Mouse (Mus musculus) macrophage (primary cell): ENCODE measurements around the gene Crmp1. TPM values are rescaled to one million over a fixed set of nuclear protein-coding genes. Genes with fewer than 3 reads are reported as not detected.

Experiments used
- H3K27ac ChIP-seq: fragments of 350-480 bp; formaldehyde crosslinking; 2 replicates; pipeline ENCODE4 v1.9.0; 2021
- H3K36me3 ChIP-seq: fragments of 350-480 bp; formaldehyde crosslinking; 2 replicates; pipeline ENCODE4 v1.9.0; 2021; ENCODE audit errors: inconsistent target
- H3K4me3 ChIP-seq: fragments of 350-480 bp; formaldehyde crosslinking; 2 replicates; pipeline ENCODE4 v1.9.0; 2021; ENCODE audit errors: inconsistent target
- H3K79me2 ChIP-seq: fragments of 350-480 bp; formaldehyde crosslinking; 2 replicates; pipeline ENCODE4 v1.9.0; 2021; ENCODE audit errors: inconsistent target
- WGBS: methylation state at CpG from one replicate; pipeline ENCODE4 v1.1.7; 2026; ENCODE audit warnings: inconsistent platforms; ENCODE audit not compliant: missing documents; 5-methylcytosine and 5-hydroxymethylcytosine counted together
- polyA plus RNA-seq: library from polyadenylated mRNA; stranded (reverse); fragments of 250-400 nt; gene quantifications from 3 replicates; pipeline ENCODE4 v1.2.4, GENCODE M21; 2018; ENCODE audit warnings: inconsistent platforms

Gene Crmp1
- polyA plus RNA-seq, 1 experiment from 2014 or later = not detected

- no peak overlapping the region for H3K27ac ChIP-seq
- no peaks in the 10 kb centered on the region for H3K79me2 ChIP-seq
- WGBS = 8% methylated on average over 37 of the region's 37 CpGs
- H3K4me3 ChIP-seq = no peak overlapping the region
- no peaks in the 10 kb centered on the region for H3K36me3 ChIP-seq
Measured at GRCm38 (mm10) chr5:37246138-37246910, 4.6 kb downstream of the Crmp1 start.

GRCm38 (mm10) chr5:37247456-37247855, 5.7 kb downstream of the Crmp1 start:
- H3K36me3 ChIP-seq = no peaks in the 10 kb centered on the region
- WGBS = 39% methylated on average over 4 of the region's 4 CpGs
- H3K4me3 ChIP-seq = no peak overlapping the region

GRCm38 (mm10) chr5:37248870-37249269, 7.1 kb downstream of the Crmp1 start:
- H3K36me3 ChIP-seq = no peaks in the 10 kb centered on the region
- no peaks in the 10 kb centered on the region for H3K79me2 ChIP-seq
- no peak overlapping the region for H3K4me3 ChIP-seq
- WGBS = 91% methylated on average over 3 of the region's 3 CpGs
- H3K27ac ChIP-seq = no peak overlapping the region

More at GRCm38 (mm10) chr5:37247456-37247855, 5.7 kb downstream of the Crmp1 start:
- H3K27ac ChIP-seq = no peak overlapping the region
- no peaks in the 10 kb centered on the region for H3K79me2 ChIP-seq

- no peaks in the 10 kb centered on the region for H3K79me2 ChIP-seq
- no peaks in the 10 kb centered on the region for H3K36me3 ChIP-seq
- H3K4me3 ChIP-seq = no peak overlapping the region
- no peak overlapping the region for H3K27ac ChIP-seq
- 67% methylated on average over 3 of the region's 3 CpGs for WGBS
Measured at GRCm38 (mm10) chr5:37251596-37251995, 9.9 kb downstream of the Crmp1 start.

- Histone ChIP-seq H3K27ac (no peak overlapping the region), H3K36me3 (no peaks in the 10 kb centered on the region), H3K79me2 (no peaks in the 10 kb centered on the region), H3K4me3 (no peak overlapping the region)
- WGBS = 75% methylated on average over 9 of the region's 9 CpGs
Measured at GRCm38 (mm10) chr5:37252101-37252804, 10.5 kb downstream of the Crmp1 start.

GRCm38 (mm10) chr5:37254523-37254922, 12.8 kb downstream of the Crmp1 start:
- WGBS = 91% methylated on average over 4 of the region's 4 CpGs
- no peaks in the 10 kb centered on the region for H3K36me3 ChIP-seq
- H3K4me3 ChIP-seq = no peak overlapping the region
- H3K79me2 ChIP-seq = no peaks in the 10 kb centered on the region
- H3K27ac ChIP-seq = no peak overlapping the region

- WGBS = 58% methylated on average over 7 of the region's 7 CpGs
- no peak overlapping the region for H3K4me3 ChIP-seq
- no peaks in the 10 kb centered on the region for H3K79me2 ChIP-seq
- H3K27ac ChIP-seq = no peak overlapping the region
- no peaks in the 10 kb centered on the region for H3K36me3 ChIP-seq
Measured at GRCm38 (mm10) chr5:37256823-37257222, 15.1 kb downstream of the Crmp1 start.

GRCm38 (mm10) chr5:37257243-37257642, 15.5 kb downstream of the Crmp1 start:
- Histone ChIP-seq H3K36me3 (no peaks in the 10 kb centered on the region), H3K27ac (no peak overlapping the region), H3K4me3 (no peak overlapping the region), H3K79me2 (no peaks in the 10 kb centered on the region)
- WGBS = 77% methylated on average over 5 of the region's 5 CpGs

GRCm38 (mm10) chr5:37261734-37262133, 20.0 kb downstream of the Crmp1 start:
- H3K27ac ChIP-seq = no peak overlapping the region
- 93% methylated on average over 5 of the region's 5 CpGs for WGBS
- no peak overlapping the region for H3K4me3 ChIP-seq
- H3K79me2 ChIP-seq = no peaks in the 10 kb centered on the region
- no peaks in the 10 kb centered on the region for H3K36me3 ChIP-seq

- 92% methylated on average over 6 of the region's 6 CpGs for WGBS
- Histone ChIP-seq H3K4me3 (no peak overlapping the region), H3K27ac (no peak overlapping the region), H3K79me2 (no peaks in the 10 kb centered on the region), H3K36me3 (no peaks in the 10 kb centered on the region)
Measured at GRCm38 (mm10) chr5:37263816-37264215, 22.1 kb downstream of the Crmp1 start.

- H3K4me3 ChIP-seq = no peak overlapping the region
- WGBS = 90% methylated on average over 11 of the region's 11 CpGs
- no peaks in the 10 kb centered on the region for H3K79me2 ChIP-seq
- H3K27ac ChIP-seq = no peak overlapping the region
- no peaks in the 10 kb centered on the region for H3K36me3 ChIP-seq
Measured at GRCm38 (mm10) chr5:37281021-37281420, 39.3 kb downstream of the Crmp1 start.

GRCm38 (mm10) chr5:37288374-37288773, 46.6 kb downstream of the Crmp1 start:
- Histone ChIP-seq H3K36me3 (no peaks in the 10 kb centered on the region), H3K79me2 (no peaks in the 10 kb centered on the region), H3K4me3 (no peak overlapping the region), H3K27ac (no peak overlapping the region)
- 79% methylated on average over 3 of the region's 3 CpGs for WGBS

- H3K27ac ChIP-seq = no peak overlapping the region
- no peaks in the 10 kb centered on the region for H3K79me2 ChIP-seq
- WGBS = 10% methylated on average over 3 of the region's 3 CpGs
- H3K4me3 ChIP-seq = no peak overlapping the region
- H3K36me3 ChIP-seq = no peaks in the 10 kb centered on the region
Measured at GRCm38 (mm10) chr5:37289236-37289635, 47.5 kb downstream of the Crmp1 start.

- WGBS = 72% methylated on average over 9 of the region's 9 CpGs
- Histone ChIP-seq H3K4me3 (no peak overlapping the region), H3K79me2 (no peaks in the 10 kb centered on the region), H3K27ac (no peak overlapping the region), H3K36me3 (no peaks in the 10 kb centered on the region)
Measured at GRCm38 (mm10) chr5:37290983-37291382, 49.2 kb downstream of the Crmp1 start.

- H3K36me3 ChIP-seq = no peaks in the 10 kb centered on the region
- H3K79me2 ChIP-seq = no peaks in the 10 kb centered on the region
- no peak overlapping the region for H3K27ac ChIP-seq
- no peak overlapping the region for H3K4me3 ChIP-seq
- WGBS = 70% methylated on average over 10 of the region's 10 CpGs
Measured at GRCm38 (mm10) chr5:37296717-37297116, 55.0 kb downstream of the Crmp1 start.
